Mouse (Mus musculus): ENCODE results near the gene Mef2c.

Gene Mef2c

DNA sequence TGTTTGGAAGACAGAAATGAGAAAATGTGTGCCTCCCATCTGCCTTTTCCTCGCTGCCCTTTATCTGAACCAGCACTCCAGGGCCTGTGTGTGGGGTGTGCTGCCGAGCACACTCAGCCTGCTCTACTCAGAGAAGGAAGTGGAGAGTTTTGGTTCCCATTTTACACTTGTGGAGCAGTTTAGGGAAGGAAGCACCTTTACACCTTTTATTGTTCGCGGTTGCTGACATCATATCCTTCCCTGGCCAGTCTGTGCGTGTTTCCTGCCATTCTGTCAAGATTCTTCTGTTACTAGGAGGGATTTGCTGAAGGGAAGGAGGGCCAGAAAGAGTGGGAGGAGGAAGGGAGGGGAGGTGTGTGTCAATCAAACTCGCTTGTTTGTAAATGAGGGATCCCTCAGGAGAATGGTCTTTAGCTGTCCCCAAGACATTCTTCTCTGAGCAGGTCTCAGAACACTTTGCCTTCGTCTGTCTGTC, 68.2 kb downstream of the Mef2c start:
- peak; percentile 63 for DNase-seq (ENCODE audit: low spot score)

GRCm38 (mm10) chr13:83572469-83572868, 68.6 kb downstream of the Mef2c start:
- DNase-seq (ENCODE audit: low spot score) = no peak

- DNase-seq (ENCODE audit: low spot score) = no peak
Measured at GRCm38 (mm10) chr13:83573327-83573726, 69.5 kb downstream of the Mef2c start.

GRCm38 (mm10) chr13:83573855-83574583, 70.2 kb downstream of the Mef2c start:
- DNase-seq (ENCODE audit: low spot score) = no peak

GRCm38 (mm10) chr13:83574866-83575265, 71.0 kb downstream of the Mef2c start:
- DNase-seq (ENCODE audit: low spot score) = no peak

GRCm38 (mm10) chr13:83579410-83579809, 75.6 kb downstream of the Mef2c start:
- no peak for DNase-seq (ENCODE audit: low spot score)

- DNase-seq (ENCODE audit: low spot score) = no peak
Measured at GRCm38 (mm10) chr13:83580856-83581255, 77.0 kb downstream of the Mef2c start.

DNA sequence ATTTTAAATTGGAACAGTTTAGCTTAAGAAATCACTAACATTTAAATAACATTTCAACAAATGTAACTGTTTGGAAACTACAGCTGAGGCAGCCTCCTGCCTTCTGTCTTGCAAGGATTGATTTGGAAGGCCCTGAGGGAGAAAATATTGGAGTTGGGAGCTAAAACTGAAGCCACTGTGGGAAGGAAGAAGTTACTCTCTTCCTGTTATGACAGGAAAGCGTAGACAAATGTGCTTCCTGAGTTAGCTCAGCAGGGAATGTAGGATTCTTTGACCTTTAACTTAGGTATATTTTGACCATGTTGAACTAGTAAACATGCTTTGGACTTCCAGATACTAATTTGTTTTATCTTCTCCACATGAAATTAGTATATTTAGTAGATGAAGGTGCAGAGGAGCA, 78.7 kb downstream of the Mef2c start:
- no peak for DNase-seq (ENCODE audit: low spot score)

DNA sequence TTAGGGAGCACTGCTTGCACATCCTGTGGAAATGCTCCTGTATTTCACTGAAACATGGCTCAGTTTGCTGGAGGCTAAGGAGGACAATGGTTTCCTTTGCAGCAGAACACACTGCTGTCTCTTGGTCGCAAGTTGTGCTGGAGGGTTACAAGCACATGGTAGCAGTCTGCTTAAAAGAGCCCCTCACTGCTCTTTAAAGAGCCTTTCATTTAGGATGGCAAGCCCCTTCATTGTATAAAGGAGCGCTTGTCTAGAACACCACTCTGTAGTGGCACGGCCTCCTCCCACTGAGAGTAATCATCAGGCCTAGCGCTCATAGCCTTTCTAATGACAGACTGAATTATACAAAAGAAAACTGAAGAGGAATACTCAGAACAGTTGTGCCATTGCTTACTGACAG, 80.0 kb downstream of the Mef2c start:
- no peak for DNase-seq (ENCODE audit: low spot score)

DNA sequence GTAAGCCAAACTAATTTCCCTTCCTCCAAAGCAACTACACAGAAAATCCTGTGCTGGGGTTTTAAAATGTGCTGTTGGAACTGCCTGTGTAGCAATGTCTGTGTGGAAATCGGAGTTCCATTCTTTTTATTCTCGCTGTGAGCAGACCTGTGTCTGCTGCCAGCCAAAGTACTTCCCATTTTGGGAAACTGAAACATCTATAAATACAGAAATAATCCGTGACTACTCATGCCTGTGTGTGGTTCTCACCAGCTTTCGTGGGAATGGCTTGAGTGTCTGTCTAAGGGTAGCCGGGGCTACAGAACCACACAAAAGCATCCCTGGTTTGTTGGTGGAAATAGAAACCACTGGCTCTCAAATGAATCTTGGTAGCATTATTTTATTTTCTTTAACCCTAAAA, 81.5 kb downstream of the Mef2c start:
- no peak for DNase-seq (ENCODE audit: low spot score)

GRCm38 (mm10) chr13:83588186-83588585, 84.4 kb downstream of the Mef2c start:
- no peak for DNase-seq (ENCODE audit: low spot score)

DNA sequence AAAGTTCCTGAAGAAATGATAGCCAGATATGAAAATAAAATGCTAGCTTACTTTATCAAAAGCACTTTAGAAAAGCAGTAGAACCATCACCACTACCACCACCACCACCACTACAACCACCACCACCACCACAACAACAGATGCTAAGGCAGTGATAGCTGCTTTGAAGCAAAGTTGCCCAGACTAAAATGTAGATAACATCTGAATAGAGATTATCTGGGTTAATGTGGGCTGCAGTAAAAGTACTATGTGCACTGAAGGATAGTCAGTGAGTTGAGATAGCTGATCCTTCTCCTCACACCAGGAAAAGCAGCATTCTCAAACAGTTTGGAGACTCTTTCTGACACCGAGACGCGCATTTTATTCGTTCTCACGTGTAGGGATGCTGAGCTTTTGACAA, 87.1 kb downstream of the Mef2c start:
- no peak for DNase-seq (ENCODE audit: low spot score)

DNA sequence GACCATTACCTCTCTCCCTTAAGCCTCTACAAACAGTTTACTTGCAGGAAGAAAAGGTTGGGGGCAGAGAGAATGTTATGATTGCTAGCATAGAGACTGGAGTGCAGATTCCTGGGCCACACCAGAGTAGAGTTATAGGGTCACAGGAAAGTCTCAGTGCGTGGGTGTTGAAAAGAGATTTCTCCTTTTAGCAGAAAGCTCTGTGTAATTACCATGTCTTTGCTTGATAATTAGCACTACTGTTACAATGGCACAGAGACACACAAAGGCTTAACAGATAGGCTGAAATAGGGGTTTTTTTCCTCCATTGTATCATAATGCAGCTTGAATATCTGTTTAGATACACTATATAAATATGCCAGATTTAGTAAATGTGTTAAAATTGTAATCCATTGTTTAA, 91.6 kb downstream of the Mef2c start:
- no peak for DNase-seq (ENCODE audit: low spot score)

- no peak for DNase-seq (ENCODE audit: low spot score)
Measured at GRCm38 (mm10) chr13:83596989-83597738, 93.3 kb downstream of the Mef2c start.

- no peak for DNase-seq (ENCODE audit: low spot score)
Measured at GRCm38 (mm10) chr13:83597739-83598210, 93.9 kb downstream of the Mef2c start.

- no peak for DNase-seq (ENCODE audit: low spot score)
Measured at GRCm38 (mm10) chr13:83600301-83600700, 96.5 kb downstream of the Mef2c start.

- no peak for DNase-seq (ENCODE audit: low spot score)
Measured at GRCm38 (mm10) chr13:83601741-83602140, 97.9 kb downstream of the Mef2c start.

- DNase-seq (ENCODE audit: low spot score) = no peak
Measured at GRCm38 (mm10) chr13:83603373-83604265, 99.8 kb downstream of the Mef2c start.

GRCm38 (mm10) chr13:83604320-83604719, 100.5 kb downstream of the Mef2c start:
- no peak for DNase-seq (ENCODE audit: low spot score)

DNA sequence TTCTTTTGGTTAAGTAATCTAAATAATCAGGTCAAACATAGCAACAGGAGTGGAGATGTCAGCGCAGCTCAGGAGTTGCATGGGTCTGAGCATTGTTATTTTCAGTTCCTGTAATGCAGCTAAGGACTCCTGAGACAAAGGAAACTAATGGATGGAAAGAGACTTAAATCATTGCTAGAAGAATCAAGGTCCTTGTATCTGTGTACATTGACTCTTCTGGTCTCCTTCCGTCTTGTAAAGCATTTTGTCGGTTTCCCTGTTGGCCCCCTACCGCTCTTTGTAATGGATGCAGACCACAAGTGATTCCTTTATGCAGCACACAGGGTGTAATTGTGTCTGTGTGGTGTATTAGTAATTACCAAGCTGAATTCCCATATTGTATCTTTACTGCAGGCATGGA, 101.0 kb downstream of the Mef2c start:
- DNase-seq (ENCODE audit: low spot score) = no peak

DNA sequence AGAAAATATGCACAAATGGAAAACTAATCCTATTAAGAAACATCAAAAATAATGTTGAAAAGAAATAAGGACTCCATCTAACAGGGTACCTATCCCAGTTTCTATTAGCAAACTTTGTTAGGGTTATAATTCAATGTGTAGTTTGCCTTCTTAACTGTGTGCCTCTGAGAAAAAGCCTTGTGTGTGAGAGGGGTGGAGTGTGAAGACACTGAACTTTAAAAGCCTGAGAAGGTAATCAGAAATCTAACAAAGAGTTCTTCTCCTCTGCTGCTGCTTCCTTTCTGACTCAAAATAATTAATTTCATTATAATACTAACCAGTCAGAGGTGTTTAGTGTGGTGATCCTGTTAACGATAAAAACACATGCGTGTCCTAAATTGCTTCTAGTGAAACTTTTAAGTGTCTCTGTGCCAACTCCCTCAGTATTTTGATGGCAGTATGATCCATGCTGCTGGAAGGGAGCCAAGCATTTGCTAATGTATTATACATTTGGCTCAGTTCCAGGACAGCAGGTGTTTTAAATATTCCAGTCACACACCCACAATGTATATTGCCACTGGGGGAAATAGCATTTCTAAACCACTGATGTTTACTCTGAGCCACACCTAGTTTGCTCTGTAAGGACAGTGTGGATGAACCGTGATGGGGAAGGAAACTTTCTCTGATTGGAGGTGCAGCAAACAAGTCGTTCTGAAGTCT, 104.2 kb downstream of the Mef2c start:
- no peak for DNase-seq (ENCODE audit: low spot score)
